Mouse (Mus musculus) limb, embryonic 14.5 days (tissue): ENCODE data around the gene Pcnx3. TPM values are rescaled to one million over a fixed set of nuclear protein-coding genes. Genes with fewer than 3 reads are reported as not detected.

ENCODE experiments used
- ATAC-seq: fragments of 200-750 bp; cut with Nextera tagmentation; 2 replicates; pipeline ENCODE4 v1.8.0; 2017; ENCODE audit warnings: low read depth, moderate number of reproducible peaks, moderate TSS enrichment; ENCODE audit not compliant: low FRiP score
- DNase-seq: peaks from one replicate; pipeline ENCODE4 v3.0.0-alpha.2; 2015; ENCODE audit warnings: low spot score
- H3K27ac ChIP-seq: fragments of 300-500 bp; sonication (generic); replicated peaks from 2 replicates; pipeline ENCODE4 v1.5.1; 2014; ENCODE audit warnings: low read depth, mild to moderate bottlenecking, low read length, moderate library complexity, mixed read lengths
- H3K27me3 ChIP-seq: fragments of 300-500 bp; sonication (generic); 2 replicates; pipeline ENCODE4 v1.6.1; 2014; ENCODE audit warnings: low read length, mixed read lengths; ENCODE audit not compliant: control insufficient read depth, insufficient read depth
- H3K36me3 ChIP-seq: fragments of 300-500 bp; sonication (generic); 2 replicates; pipeline ENCODE4 v1.6.1; 2014; ENCODE audit warnings: mild to moderate bottlenecking, low read length, moderate library complexity, mixed read lengths; ENCODE audit not compliant: control insufficient read depth, insufficient read depth
- H3K4me1 ChIP-seq: fragments of 300-500 bp; sonication (generic); 2 replicates; pipeline ENCODE4 v1.6.1; 2014; ENCODE audit warnings: antibody characterized with exemption, low read length, mixed read lengths; ENCODE audit not compliant: control insufficient read depth, insufficient read depth
- H3K4me2 ChIP-seq: fragments of 300-500 bp; sonication (generic); replicated peaks from 2 replicates; pipeline ENCODE4 v1.6.1; 2014; ENCODE audit warnings: low read depth, mild to moderate bottlenecking, low read length, moderate library complexity; ENCODE audit not compliant: severe bottlenecking
- H3K4me3 ChIP-seq: fragments of 300-500 bp; sonication (generic); replicated peaks from 2 replicates; pipeline ENCODE4 v1.5.1; 2014; ENCODE audit warnings: low read length
- H3K9ac ChIP-seq: fragments of 300-500 bp; sonication (generic); 2 replicates; pipeline ENCODE4 v1.6.1; 2014; ENCODE audit warnings: mild to moderate bottlenecking, low read depth, low read length, moderate library complexity; ENCODE audit not compliant: severe bottlenecking
- H3K9me3 ChIP-seq: fragments of 300-500 bp; sonication (generic); 2 replicates; pipeline ENCODE4 v1.6.1; 2016; ENCODE audit warnings: low read length; ENCODE audit not compliant: control insufficient read depth
- POLR2A ChIP-seq: fragments of 200-500 bp; IDR thresholded peaks from 2 replicates; pipeline ENCODE4 v1.8.0; 2012; ENCODE audit warnings: inconsistent platforms, mild to moderate bottlenecking, moderate library complexity, borderline replicate concordance; ENCODE audit not compliant: insufficient read depth, insufficient read length; ENCODE audit errors: extremely low read depth
- WGBS: fragments of 180-500 bp; shearing (Covaris S2); extraction: QIAGEN DNeasy Blood & Tissue Kit; methylation state at CpG from one replicate; pipeline ENCODE4 v1.1.7; 2014; 5-methylcytosine and 5-hydroxymethylcytosine counted together
- microRNA-seq: library from miRNA; unstranded; fragments of <30 nt; microRNA quantifications from one replicate; pipeline ENCODE4, GENCODE M21; 2016
- polyA plus RNA-seq, 2 experiments: library from polyadenylated mRNA; depleted of rRNA in 1 of 2; stranded (reverse) in 1 of 2; unstranded in 1 of 2; fragments of >200 nt; fragmentation: Nextera tagmentation in 1 of 2; extraction: Ambion mirVana in 1 of 2; gene quantifications; 2 replicates each; pipeline versions ENCODE4 v1.2.1 to v1.2.3; 2012 to 2014

Pcnx3 gene
- polyA plus RNA-seq, 2 experiments: 31.8 to 101 TPM

- Histone ChIP-seq H3K36me3 (no peaks in the 10 kb centered on the region), H3K4me3 (no peak overlapping the region), H3K4me2 (no peak overlapping the region), H3K27ac (no peak overlapping the region), H3K9ac (no peak overlapping the region), H3K9me3 (no peaks in the 10 kb centered on the region), H3K4me1 (no peaks in the 10 kb centered on the region), H3K27me3 (no peaks in the 10 kb centered on the region)
- WGBS: 88% methylated on average over 8 of the region's 8 CpGs
- ATAC-seq: no peak
- TF ChIP-seq POLR2A: no peak
- no peak for DNase-seq
Measured at GRCm38 (mm10) chr19:5625311-5625710, 63.4 kb downstream of the Pcnx3 start.

- WGBS: 73% methylated on average over 5 of the region's 5 CpGs
- H3K4me2 ChIP-seq: no peak overlapping the region
- H3K9me3 ChIP-seq: no peaks in the 10 kb centered on the region
- no peaks in the 10 kb centered on the region for H3K4me1 ChIP-seq
- no peak overlapping the region for H3K27ac ChIP-seq
- H3K4me3 ChIP-seq: no peak overlapping the region
- H3K36me3 ChIP-seq: no peaks in the 10 kb centered on the region
- no peak for TF ChIP-seq POLR2A
- no peak overlapping the region for H3K9ac ChIP-seq
- DNase-seq: no peak
- H3K27me3 ChIP-seq: no peaks in the 10 kb centered on the region
- ATAC-seq: no peak
Measured at GRCm38 (mm10) chr19:5621884-5622283, 66.8 kb downstream of the Pcnx3 start.

DNA sequence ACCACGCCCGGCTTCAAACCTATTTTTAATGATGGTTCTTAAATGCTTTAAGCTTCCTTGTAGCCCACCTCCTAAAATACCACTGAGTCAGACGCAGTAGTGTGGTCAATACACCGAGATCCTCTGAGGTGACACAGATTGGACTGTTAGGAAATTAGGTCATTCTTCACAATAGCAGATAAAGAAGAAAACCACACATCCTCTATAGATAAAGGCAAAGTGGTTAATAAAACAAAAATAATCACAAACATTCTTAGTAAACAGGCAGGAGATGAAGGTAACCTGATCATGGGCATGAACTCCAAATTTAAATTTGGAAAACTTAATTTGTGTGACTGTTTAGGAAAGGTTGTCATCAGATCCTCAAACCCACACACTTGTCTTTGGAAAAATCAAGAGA, 68.7 kb downstream of the Pcnx3 start:
- Histone ChIP-seq H3K9ac (no peak overlapping the region), H3K36me3 (no peaks in the 10 kb centered on the region), H3K4me1 (no peaks in the 10 kb centered on the region), H3K9me3 (no peaks in the 10 kb centered on the region), H3K4me2 (no peak overlapping the region), H3K4me3 (no peak overlapping the region), H3K27me3 (no peaks in the 10 kb centered on the region), H3K27ac (no peak overlapping the region)
- no peak for TF ChIP-seq POLR2A
- no peak for ATAC-seq
- WGBS: 81% methylated on average over 4 of the region's 4 CpGs
- no peak for DNase-seq

GRCm38 (mm10) chr19:5614953-5615352, 73.8 kb downstream of the Pcnx3 start:
- Histone ChIP-seq H3K27me3 (no peaks in the 10 kb centered on the region), H3K4me2 (no peak overlapping the region), H3K9me3 (no peaks in the 10 kb centered on the region), H3K4me1 (peaks cover 8% of the 10 kb centered on the region; the same call in 1 of the 2 replicates), H3K4me3 (no peak overlapping the region), H3K36me3 (no peaks in the 10 kb centered on the region), H3K27ac (no peak overlapping the region), H3K9ac (no peak overlapping the region)
- DNase-seq (no peak), ATAC-seq (no peak)
- WGBS: 62% methylated on average over 2 of the region's 2 CpGs
- TF ChIP-seq POLR2A: no peak

Small RNA genes lying within 50 kb of the gene (microRNA-seq; reads per million reads assigned to microRNA genes)
- gene Mir6987: not detected

Other genes with a start within 250 kb of the Pcnx3 start
- gene Fosl1, start 241.4 kb downstream of the Pcnx3 start, polyA plus RNA-seq (2012; rRNA removed): 0.06 and 0.09 TPM in 2 replicates
- gene Fosl1, start 241.4 kb downstream of the Pcnx3 start, polyA plus RNA-seq (2014; fragmentation: Nextera tagmentation; extraction: Ambion mirVana): not detected in 2 replicates
- 6.6 and 6.9 TPM in 2 replicates for gene Ccdc85b, start 231.0 kb downstream of the Pcnx3 start, polyA plus RNA-seq (2012; rRNA removed)
- gene Ccdc85b, start 231.0 kb downstream of the Pcnx3 start, polyA plus RNA-seq (2014; fragmentation: Nextera tagmentation; extraction: Ambion mirVana): 6.5 and 7.0 TPM in 2 replicates
- gene Fibp, start 228.3 kb downstream of the Pcnx3 start, polyA plus RNA-seq (2012; rRNA removed): 139 and 171 TPM in 2 replicates
- gene Fibp, start 228.3 kb downstream of the Pcnx3 start, polyA plus RNA-seq (2014; fragmentation: Nextera tagmentation; extraction: Ambion mirVana): 113 and 118 TPM in 2 replicates
- gene Ctsw, start 220.4 kb downstream of the Pcnx3 start, polyA plus RNA-seq (2012; rRNA removed): 0.33 and 0.56 TPM in 2 replicates
- gene Ctsw, start 220.4 kb downstream of the Pcnx3 start, polyA plus RNA-seq (2014; fragmentation: Nextera tagmentation; extraction: Ambion mirVana): 0.96 and 1.2 TPM in 2 replicates
- gene Efemp2, start 215.0 kb downstream of the Pcnx3 start, polyA plus RNA-seq (2012; rRNA removed): 239 and 314 TPM in 2 replicates
- gene Efemp2, start 215.0 kb downstream of the Pcnx3 start, polyA plus RNA-seq (2014; fragmentation: Nextera tagmentation; extraction: Ambion mirVana): 193 and 202 TPM in 2 replicates
- 40.8 and 53.5 TPM in 2 replicates for gene Mus81, start 200.5 kb downstream of the Pcnx3 start, polyA plus RNA-seq (2012; rRNA removed)
- gene Mus81, start 200.5 kb downstream of the Pcnx3 start, polyA plus RNA-seq (2014; fragmentation: Nextera tagmentation; extraction: Ambion mirVana): 33.9 and 38.7 TPM in 2 replicates
- gene Cfl1, start 198.5 kb downstream of the Pcnx3 start, polyA plus RNA-seq (2012; rRNA removed): 913 and 966 TPM in 2 replicates
- gene Cfl1, start 198.5 kb downstream of the Pcnx3 start, polyA plus RNA-seq (2014; fragmentation: Nextera tagmentation; extraction: Ambion mirVana): 2,572 and 2,655 TPM in 2 replicates
- 2.4 and 3.1 TPM in 2 replicates for gene 1700020D05Rik, start 185.1 kb downstream of the Pcnx3 start, polyA plus RNA-seq (2012; rRNA removed)
- not detected in 2 replicates for gene 1700020D05Rik, start 185.1 kb downstream of the Pcnx3 start, polyA plus RNA-seq (2014; fragmentation: Nextera tagmentation; extraction: Ambion mirVana)
- 23.6 and 26.0 TPM in 2 replicates for gene Snx32, start 178.4 kb downstream of the Pcnx3 start, polyA plus RNA-seq (2012; rRNA removed)
- 9.6 and 10.5 TPM in 2 replicates for gene Snx32, start 178.4 kb downstream of the Pcnx3 start, polyA plus RNA-seq (2014; fragmentation: Nextera tagmentation; extraction: Ambion mirVana)
- 5.6 and 7.2 TPM in 2 replicates for gene Ovol1, start 128.3 kb downstream of the Pcnx3 start, polyA plus RNA-seq (2012; rRNA removed)
- gene Ovol1, start 128.3 kb downstream of the Pcnx3 start, polyA plus RNA-seq (2014; fragmentation: Nextera tagmentation; extraction: Ambion mirVana): 9.9 and 12.8 TPM in 2 replicates
- gene Ap5b1, start 120.9 kb downstream of the Pcnx3 start, polyA plus RNA-seq (2012; rRNA removed): 2.6 and 3.5 TPM in 2 replicates
- 3.1 and 3.7 TPM in 2 replicates for gene Ap5b1, start 120.9 kb downstream of the Pcnx3 start, polyA plus RNA-seq (2014; fragmentation: Nextera tagmentation; extraction: Ambion mirVana)
- gene Rnaseh2c, start 87.0 kb downstream of the Pcnx3 start, polyA plus RNA-seq (2012; rRNA removed): 101 and 103 TPM in 2 replicates
- 95.5 and 107 TPM in 2 replicates for gene Rnaseh2c, start 87.0 kb downstream of the Pcnx3 start, polyA plus RNA-seq (2014; fragmentation: Nextera tagmentation; extraction: Ambion mirVana)
- 115 and 127 TPM in 2 replicates for gene Kat5, start 78.7 kb downstream of the Pcnx3 start, polyA plus RNA-seq (2012; rRNA removed)
- 27.4 and 34.6 TPM in 2 replicates for gene Kat5, start 78.7 kb downstream of the Pcnx3 start, polyA plus RNA-seq (2014; fragmentation: Nextera tagmentation; extraction: Ambion mirVana)
- gene Rela, start 51.4 kb downstream of the Pcnx3 start, polyA plus RNA-seq (2012; rRNA removed): 59.8 and 88.7 TPM in 2 replicates
- 54.8 and 57.2 TPM in 2 replicates for gene Rela, start 51.4 kb downstream of the Pcnx3 start, polyA plus RNA-seq (2014; fragmentation: Nextera tagmentation; extraction: Ambion mirVana)
- gene Sipa1, start 25.2 kb downstream of the Pcnx3 start, polyA plus RNA-seq (2012; rRNA removed): 62.5 and 86.0 TPM in 2 replicates
- gene Sipa1, start 25.2 kb downstream of the Pcnx3 start, polyA plus RNA-seq (2014; fragmentation: Nextera tagmentation; extraction: Ambion mirVana): 27.9 and 29.1 TPM in 2 replicates
- 30.1 and 38.9 TPM in 2 replicates for gene Map3k11, start 166 bp downstream of the Pcnx3 start, polyA plus RNA-seq (2012; rRNA removed)
- 19.0 and 20.7 TPM in 2 replicates for gene Map3k11, start 166 bp downstream of the Pcnx3 start, polyA plus RNA-seq (2014; fragmentation: Nextera tagmentation; extraction: Ambion mirVana)
- gene Kcnk7, start 15.5 kb upstream of the Pcnx3 start, polyA plus RNA-seq (2012; rRNA removed): 0.41 and 0.63 TPM in 2 replicates
- gene Kcnk7, start 15.5 kb upstream of the Pcnx3 start, polyA plus RNA-seq (2014; fragmentation: Nextera tagmentation; extraction: Ambion mirVana): 0.65 and 0.81 TPM in 2 replicates
- 51.0 and 51.1 TPM in 2 replicates for gene Ehbp1l1, start 37.4 kb upstream of the Pcnx3 start, polyA plus RNA-seq (2012; rRNA removed)
- 20.0 and 25.4 TPM in 2 replicates for gene Ehbp1l1, start 37.4 kb upstream of the Pcnx3 start, polyA plus RNA-seq (2014; fragmentation: Nextera tagmentation; extraction: Ambion mirVana)
- 169 and 253 TPM in 2 replicates for gene Fam89b, start 40.7 kb upstream of the Pcnx3 start, polyA plus RNA-seq (2012; rRNA removed)
- 125 TPM in 2 replicates for gene Fam89b, start 40.7 kb upstream of the Pcnx3 start, polyA plus RNA-seq (2014; fragmentation: Nextera tagmentation; extraction: Ambion mirVana)
- 341 and 441 TPM in 2 replicates for gene Ltbp3, start 52.0 kb upstream of the Pcnx3 start, polyA plus RNA-seq (2012; rRNA removed)
- gene Ltbp3, start 52.0 kb upstream of the Pcnx3 start, polyA plus RNA-seq (2014; fragmentation: Nextera tagmentation; extraction: Ambion mirVana): 99.8 and 103 TPM in 2 replicates
- gene Scyl1, start 82.5 kb upstream of the Pcnx3 start, polyA plus RNA-seq (2012; rRNA removed): 152 and 186 TPM in 2 replicates
- 78.4 and 81.1 TPM in 2 replicates for gene Scyl1, start 82.5 kb upstream of the Pcnx3 start, polyA plus RNA-seq (2014; fragmentation: Nextera tagmentation; extraction: Ambion mirVana)
- gene Frmd8, start 186.4 kb upstream of the Pcnx3 start, polyA plus RNA-seq (2012; rRNA removed): 22.7 and 30.1 TPM in 2 replicates
- 22.6 and 22.7 TPM in 2 replicates for gene Frmd8, start 186.4 kb upstream of the Pcnx3 start, polyA plus RNA-seq (2014; fragmentation: Nextera tagmentation; extraction: Ambion mirVana)
- 6.2 and 6.3 TPM in 2 replicates for gene Slc25a45, start 188.9 kb upstream of the Pcnx3 start, polyA plus RNA-seq (2012; rRNA removed)
- 2.5 and 3.0 TPM in 2 replicates for gene Slc25a45, start 188.9 kb upstream of the Pcnx3 start, polyA plus RNA-seq (2014; fragmentation: Nextera tagmentation; extraction: Ambion mirVana)
- gene Tigd3, start 205.2 kb upstream of the Pcnx3 start, polyA plus RNA-seq (2012; rRNA removed): 4.8 TPM in 2 replicates
- 1.7 and 2.0 TPM in 2 replicates for gene Tigd3, start 205.2 kb upstream of the Pcnx3 start, polyA plus RNA-seq (2014; fragmentation: Nextera tagmentation; extraction: Ambion mirVana)
- gene Dpf2, start 224.1 kb upstream of the Pcnx3 start, polyA plus RNA-seq (2012; rRNA removed): 179 and 199 TPM in 2 replicates
- gene Dpf2, start 224.1 kb upstream of the Pcnx3 start, polyA plus RNA-seq (2014; fragmentation: Nextera tagmentation; extraction: Ambion mirVana): 143 and 147 TPM in 2 replicates
- gene Cdc42ep2, start 235.9 kb upstream of the Pcnx3 start, polyA plus RNA-seq (2012; rRNA removed): 9.7 and 10.0 TPM in 2 replicates
- 6.5 and 8.0 TPM in 2 replicates for gene Cdc42ep2, start 235.9 kb upstream of the Pcnx3 start, polyA plus RNA-seq (2014; fragmentation: Nextera tagmentation; extraction: Ambion mirVana)